Mouse (Mus musculus): ENCODE results near the gene Dbp.

Dbp gene

GRCm38 (mm10) chr7:45695098-45695497 is 9.8 kb upstream of the Dbp start:
- no peak for DNase-seq

- peak in 1 of 2 experiments; percentile 40 for DNase-seq
Measured at GRCm38 (mm10) chr7:45697894-45698293, 7.0 kb upstream of the Dbp start.

GRCm38 (mm10) chr7:45699523-45700141 is 5.3 kb upstream of the Dbp start, which contains the start of gene Car11:
Gene Car11, plus strand, starts transcription at chr7:45699843.
- DNase-seq: peak; percentile 71 to 77

GRCm38 (mm10) chr7:45700301-45701015 is 4.4 kb upstream of the Dbp start:
- peak; percentile 83 to 84 for DNase-seq

- DNase-seq: peak; percentile 52 to 62
Measured at GRCm38 (mm10) chr7:45701072-45701471, 3.8 kb upstream of the Dbp start.

GRCm38 (mm10) chr7:45701607-45702006 is 3.3 kb upstream of the Dbp start:
- DNase-seq: peak; percentile 21 to 43

GRCm38 (mm10) chr7:45702316-45702715 is 2.6 kb upstream of the Dbp start:
- no peak for DNase-seq

GRCm38 (mm10) chr7:45702809-45703520 is 1.9 kb upstream of the Dbp start:
- DNase-seq: peak in 1 of 2 experiments; percentile 25

GRCm38 (mm10) chr7:45703521-45704033 is 1.3 kb upstream of the Dbp start:
- DNase-seq: no peak

GRCm38 (mm10) chr7:45704046-45704559 is 785 bp upstream of the Dbp start:
- DNase-seq: peak; percentile 79 to 85

- DNase-seq: no peak
Measured at GRCm38 (mm10) chr7:45705443-45705864, 566 bp downstream of the Dbp start.

- peak; percentile 83 to 85 for DNase-seq
Measured at GRCm38 (mm10) chr7:45705873-45706281, 989 bp downstream of the Dbp start.

- DNase-seq: peak; percentile 89 to 95
Measured at GRCm38 (mm10) chr7:45706721-45707241, 1.9 kb downstream of the Dbp start.

GRCm38 (mm10) chr7:45707375-45707967 is 2.6 kb downstream of the Dbp start:
- DNase-seq: peak; percentile 98

- DNase-seq: peak in 1 of 2 experiments; percentile 52
Measured at GRCm38 (mm10) chr7:45708221-45708761, 3.4 kb downstream of the Dbp start.

GRCm38 (mm10) chr7:45709036-45709435 is 4.1 kb downstream of the Dbp start:
- peak in 1 of 2 experiments; percentile 38 for DNase-seq

- DNase-seq: peak in 1 of 2 experiments; percentile 46
Measured at GRCm38 (mm10) chr7:45709677-45710355, 4.9 kb downstream of the Dbp start.

GRCm38 (mm10) chr7:45710477-45711191 is 5.7 kb downstream of the Dbp start:
- no peak for DNase-seq

- peak in 1 of 2 experiments; percentile 52 for DNase-seq
Measured at GRCm38 (mm10) chr7:45711316-45712021, 6.6 kb downstream of the Dbp start.

All from cerebellum, postnatal 25 days (tissue).